Mouse (Mus musculus) forebrain, embryonic 10.5 days (tissue): ENCODE data around the gene Camk2b. TPM values are rescaled to one million over a fixed set of nuclear protein-coding genes. Genes with fewer than 3 reads are reported as not detected.
"Not testable (repeated sequence)": the region's sequence is repeated elsewhere in the genome, so short reads cannot be mapped to it uniquely, and the experiment has no call there.

Experiments
- DNase-seq: peaks from one replicate; pipeline ENCODE4 v3.0.0-alpha.2; 2017; ENCODE audit warnings: low spot score; ENCODE audit errors: extremely low spot score
- H3K27ac ChIP-seq: fragments of 300-500 bp; sonication (generic); 2 replicates; pipeline ENCODE4 v1.5.1; 2016; ENCODE audit warnings: mild to moderate bottlenecking
- H3K27me3 ChIP-seq: fragments of 300-500 bp; sonication (generic); 2 replicates; pipeline ENCODE4 v1.6.1; 2016; ENCODE audit warnings: mild to moderate bottlenecking; ENCODE audit not compliant: poor library complexity, severe bottlenecking
- H3K36me3 ChIP-seq: fragments of 300-500 bp; sonication (generic); replicated peaks from 2 replicates; pipeline ENCODE4 v1.6.1; 2016; ENCODE audit warnings: mild to moderate bottlenecking, moderate library complexity
- H3K4me1 ChIP-seq: fragments of 300-500 bp; sonication (generic); 2 replicates; pipeline ENCODE4 v1.6.1; 2016
- H3K4me3 ChIP-seq: fragments of 300-500 bp; sonication (generic); 2 replicates; pipeline ENCODE4 v1.5.1; 2016; ENCODE audit warnings: mild to moderate bottlenecking, moderate library complexity
- H3K9me3 ChIP-seq: fragments of 300-500 bp; sonication (generic); 2 replicates; pipeline ENCODE4 v1.6.1; 2016; ENCODE audit warnings: mild to moderate bottlenecking, moderate library complexity
- WGBS: fragments of 180-500 bp; shearing (Covaris S2); methylation state at CpG from one replicate; pipeline ENCODE4 v1.1.7; 2016; 5-methylcytosine and 5-hydroxymethylcytosine counted together
- polyA plus RNA-seq: library from polyadenylated mRNA; unstranded; fragments of >200 nt; fragmentation: Nextera tagmentation; extraction: Ambion mirVana; gene quantifications from 2 replicates; pipeline ENCODE4 v1.2.1, GENCODE M21; 2016

The Camk2b gene
- polyA plus RNA-seq, 1 experiment from 2014 or later: 0.51 TPM

DNA sequence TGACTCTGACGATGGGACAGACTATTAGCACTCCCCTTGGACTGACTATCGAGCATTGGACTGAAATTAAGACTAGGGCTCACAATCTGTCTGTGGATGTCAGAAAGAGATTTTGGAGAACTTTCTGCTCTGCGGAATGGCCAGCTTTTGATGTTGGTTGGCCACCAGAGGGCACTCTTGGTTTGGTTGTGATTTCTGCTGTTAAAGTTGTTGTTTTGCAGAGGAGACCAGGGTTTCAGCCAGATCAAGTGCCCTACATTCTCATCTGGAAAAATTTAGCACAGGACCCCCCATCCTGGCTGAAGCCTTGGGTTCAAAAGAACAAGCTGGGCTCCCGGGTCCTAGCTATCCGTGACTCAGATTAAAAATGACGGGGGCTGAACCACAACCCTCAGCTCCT, 134.2 kb downstream of the Camk2b start:
- H3K9me3 ChIP-seq: peaks cover 19% of the 10 kb centered on the region; the same call in 1 of the 2 replicates
- not testable (repeated sequence) for H3K27ac ChIP-seq, DNase-seq, H3K4me3 ChIP-seq, H3K36me3 ChIP-seq, H3K27me3 ChIP-seq, H3K4me1 ChIP-seq
- 87% methylated on average over 6 of the region's 6 CpGs for WGBS

DNA sequence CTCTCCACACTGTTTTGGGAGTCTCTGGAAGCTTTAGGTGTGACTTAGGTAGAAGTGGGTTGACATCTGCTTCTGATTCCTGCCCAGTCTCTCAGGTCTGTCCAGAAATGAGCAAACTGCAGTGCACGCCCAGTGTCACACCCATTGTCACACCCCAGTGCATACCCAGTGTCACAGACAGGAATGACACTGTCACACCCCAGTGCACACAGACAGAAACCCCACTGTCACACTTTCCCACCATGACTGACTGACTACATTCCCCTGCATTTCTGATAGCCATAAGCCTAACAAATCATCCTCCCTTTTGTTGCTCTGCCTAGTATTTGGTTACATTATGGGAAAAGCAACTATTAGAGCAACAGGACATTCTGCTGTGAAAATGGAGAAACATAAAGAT, 135.6 kb downstream of the Camk2b start:
- WGBS: 74% methylated on average over 1 of the region's 1 CpGs
- no peak for DNase-seq
- peaks cover 19% of the 10 kb centered on the region; the same call in 1 of the 2 replicates for H3K9me3 ChIP-seq
- no peaks in the 10 kb centered on the region for H3K27me3 ChIP-seq
- H3K27ac ChIP-seq: no peak overlapping the region
- H3K36me3 ChIP-seq: no peaks in the 10 kb centered on the region
- H3K4me3 ChIP-seq: no peak overlapping the region
- H3K4me1 ChIP-seq: no peaks in the 10 kb centered on the region

DNA sequence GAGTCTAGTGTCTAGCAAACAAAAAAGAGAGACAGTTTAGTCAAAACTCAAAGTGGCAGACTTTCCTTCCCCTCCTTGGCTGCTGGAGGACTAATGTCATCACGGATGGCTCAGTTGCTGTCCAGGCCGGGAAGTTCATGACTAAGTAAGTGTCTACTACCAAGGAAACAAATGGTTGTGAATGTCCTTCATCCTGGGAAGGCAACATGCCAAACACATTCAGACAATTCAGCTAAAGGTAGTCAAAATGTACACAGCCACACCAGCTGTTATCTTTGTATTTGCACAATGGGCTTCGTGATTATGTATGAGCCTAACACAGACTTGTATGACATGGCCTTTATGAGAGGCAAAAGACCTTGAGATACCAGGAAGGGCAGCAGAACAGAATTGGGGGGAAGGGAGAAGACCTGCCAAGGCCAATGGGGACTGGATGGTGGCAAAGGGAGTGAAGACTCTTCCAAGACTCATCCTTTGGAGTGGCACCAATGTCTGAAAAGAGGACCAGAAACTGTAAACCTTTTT, 139.4 kb downstream of the Camk2b start:
- Histone ChIP-seq H3K4me1 (no peaks in the 10 kb centered on the region), H3K27me3 (no peaks in the 10 kb centered on the region), H3K27ac (no peak overlapping the region), H3K36me3 (no peaks in the 10 kb centered on the region), H3K4me3 (no peak overlapping the region), H3K9me3 (peaks cover 11% of the 10 kb centered on the region; the same call in 1 of the 2 replicates)
- DNase-seq: no peak
- 87% methylated on average over 3 of the region's 3 CpGs for WGBS

DNA sequence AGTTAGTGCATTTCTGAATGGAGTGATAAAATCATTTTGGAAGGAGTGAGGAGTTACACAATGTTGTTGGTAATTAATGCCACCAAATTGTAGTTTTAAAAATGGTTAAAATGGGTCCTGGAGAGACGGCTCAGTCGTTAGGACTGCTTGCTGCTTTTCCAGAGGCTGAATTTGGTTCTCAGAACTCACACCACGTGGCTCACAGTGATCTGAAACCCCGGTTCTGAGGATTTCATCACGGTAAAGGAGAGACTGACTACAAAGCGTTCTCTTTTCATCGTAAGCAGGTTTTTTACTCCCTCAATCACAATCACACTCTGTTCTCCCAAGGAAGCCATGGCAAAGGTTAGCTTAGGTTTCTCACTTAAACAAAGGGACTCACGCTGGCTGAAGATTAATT, 141.5 kb downstream of the Camk2b start:
- Histone ChIP-seq H3K27me3 (no peaks in the 10 kb centered on the region), H3K4me3 (no peak overlapping the region), H3K27ac (no peak overlapping the region), H3K4me1 (0 out of 2 replicates have a peak, but pooled peaks cover 5% of the 10 kb centered on the region), H3K9me3 (peaks cover 6% of the 10 kb centered on the region; the same call in 1 of the 2 replicates), H3K36me3 (no peaks in the 10 kb centered on the region)
- no peak for DNase-seq
- 67% methylated on average over 8 of the region's 8 CpGs for WGBS

DNA sequence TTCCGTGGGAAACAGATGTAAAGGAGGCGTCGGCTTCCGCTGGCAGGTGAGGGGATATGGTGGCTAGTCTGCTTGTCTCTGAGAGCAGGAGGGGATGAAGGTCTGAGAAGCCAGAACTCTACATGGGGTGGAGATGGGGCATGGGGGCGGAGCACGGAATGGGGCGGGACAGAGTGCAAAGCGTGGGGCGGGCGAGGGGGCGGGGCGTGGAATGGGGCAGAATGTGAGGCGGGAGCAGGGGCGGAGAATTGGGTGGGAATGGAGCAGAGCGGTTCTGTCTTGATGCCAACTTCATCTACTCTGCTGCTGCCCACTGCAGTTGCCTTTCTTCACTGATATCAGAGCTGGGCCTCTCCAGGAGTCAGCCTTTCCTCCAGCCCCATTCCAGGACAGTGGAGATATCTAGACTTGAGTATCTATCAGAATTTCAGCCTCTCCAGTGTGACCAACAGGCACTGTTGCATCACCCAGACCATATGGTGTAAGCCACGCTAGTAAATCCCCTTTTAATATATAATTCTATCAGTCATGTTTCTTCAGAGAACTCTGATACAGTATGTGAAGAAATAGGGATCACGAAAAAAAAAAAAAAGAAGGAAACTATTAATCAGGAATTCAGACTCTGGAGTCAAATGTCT, 145.7 kb downstream of the Camk2b start:
- DNase-seq: no peak
- H3K27ac ChIP-seq: no peak overlapping the region
- H3K36me3 ChIP-seq: no peaks in the 10 kb centered on the region
- 32% methylated on average over 17 of the region's 17 CpGs for WGBS
- no peaks in the 10 kb centered on the region for H3K9me3 ChIP-seq
- 0 out of 2 replicates have a peak, but pooled peaks cover 5% of the 10 kb centered on the region for H3K4me1 ChIP-seq
- no peak overlapping the region for H3K4me3 ChIP-seq
- no peaks in the 10 kb centered on the region for H3K27me3 ChIP-seq

Other genes starting within 250 kb of the Camk2b start
- gene Polm, start 228.3 kb downstream of the Camk2b start, polyA plus RNA-seq: 10.1 and 10.6 TPM in 2 replicates
- 8.0 and 8.8 TPM in 2 replicates for gene Aebp1, start 204.4 kb downstream of the Camk2b start, polyA plus RNA-seq
- gene Pold2, start 188.1 kb downstream of the Camk2b start, polyA plus RNA-seq: 158 and 163 TPM in 2 replicates
- gene Myl7, start 167.6 kb downstream of the Camk2b start, polyA plus RNA-seq: 2.6 and 3.1 TPM in 2 replicates
- gene Gck, start 116.3 kb downstream of the Camk2b start, polyA plus RNA-seq: 2.2 and 2.5 TPM in 2 replicates
- 58.5 and 65.5 TPM in 2 replicates for gene Ykt6, start 110.7 kb downstream of the Camk2b start, polyA plus RNA-seq
- gene A730071L15Rik, start 133.7 kb upstream of the Camk2b start, polyA plus RNA-seq: 0.57 TPM in 2 replicates
- 56.5 and 57.3 TPM in 2 replicates for gene Nudcd3, start 134.1 kb upstream of the Camk2b start, polyA plus RNA-seq
- not detected in 2 replicates for gene Npc1l1, start 163.8 kb upstream of the Camk2b start, polyA plus RNA-seq
- 133 and 135 TPM in 2 replicates for gene Ddx56, start 201.4 kb upstream of the Camk2b start, polyA plus RNA-seq
- gene Tmed4, start 208.5 kb upstream of the Camk2b start, polyA plus RNA-seq: 116 and 126 TPM in 2 replicates
- 112 and 115 TPM in 2 replicates for gene Ogdh, start 225.3 kb upstream of the Camk2b start, polyA plus RNA-seq